Mouse (Mus musculus) cortical plate, adult 2 months (tissue): ENCODE results near the gene Cela2a.

Source experiments
- CTCF ChIP-seq: fragments of 200-500 bp; IDR thresholded peaks from 2 replicates; pipeline ENCODE4 v1.5.1; 2011; ENCODE audit warnings: mild to moderate bottlenecking, control low read depth, low read length; ENCODE audit not compliant: insufficient read depth; ENCODE audit errors: extremely low read depth
- POLR2A ChIP-seq: fragments of 200-500 bp; IDR thresholded peaks from 2 replicates; pipeline ENCODE4 v1.6.1; 2011; ENCODE audit warnings: mild to moderate bottlenecking, low read length, control low read depth; ENCODE audit not compliant: insufficient read depth; ENCODE audit errors: extremely low read depth

GRCm38 (mm10) chr4:141831361-141831760, 5.4 kb upstream of the Cela2a start:
- TF ChIP-seq CTCF (no peak), POLR2A (no peak)
